In the genomic region with DNA sequence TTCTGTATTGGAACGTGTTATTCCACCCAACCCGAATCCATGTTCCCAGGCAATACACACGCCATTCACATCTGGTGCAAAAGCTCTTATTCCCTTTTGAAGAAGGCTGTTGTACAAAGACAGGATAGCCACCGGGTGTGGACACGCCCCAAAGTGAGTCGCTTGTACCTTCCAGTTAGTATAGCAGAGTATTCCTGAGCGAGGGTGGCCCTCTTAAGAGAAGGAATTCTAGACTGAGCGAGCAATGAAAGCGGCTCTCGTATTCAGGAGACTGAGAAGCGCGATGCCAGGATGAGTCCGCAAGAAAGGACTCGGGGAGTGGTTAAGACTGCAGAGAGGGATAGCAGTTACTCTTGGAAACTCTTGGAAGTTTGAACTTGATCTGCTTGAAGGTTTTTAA, we compare ENCODE assay signal across 8 mouse cellular contexts. TPM values are rescaled to one million over a fixed set of nuclear protein-coding genes. Genes with fewer than 3 reads are reported as not detected.
DNase-seq lines count a peak whose midpoint lies in the region; ATAC-seq and TF ChIP-seq lines count a peak whose summit lies in the region.

No protein-coding gene starts in this region.

- ATAC-seq in heart, embryonic 12.5 days (ENCODE audit: insufficient number of reproducible peaks, low FRiP score), result no peak
- ATAC-seq in midbrain, embryonic 12.5 days (ENCODE audit: low FRiP score, low read depth), result no peak
- no peak for ATAC-seq in granulocyte monocyte progenitor cell, adult 5-6 weeks (replicated peaks; ENCODE audit: poor library complexity, severe bottlenecking)

- no peaks in the 10 kb centered on the region for H3K27me3 ChIP-seq in heart, embryonic 12.5 days (replicated peaks)
- no peaks in the 10 kb centered on the region for H3K27me3 ChIP-seq in midbrain, embryonic 12.5 days

- peaks cover 26% of the 10 kb centered on the region for H3K4me1 ChIP-seq in heart, embryonic 12.5 days (replicated peaks)
- H3K4me1 ChIP-seq in midbrain, embryonic 12.5 days, result peaks cover 28% of the 10 kb centered on the region

- no peaks in the 10 kb centered on the region for H3K9me3 ChIP-seq in heart, embryonic 12.5 days (replicated peaks)
- H3K9me3 ChIP-seq in midbrain, embryonic 12.5 days, result no peaks in the 10 kb centered on the region

- H3K4me3 ChIP-seq in left cerebral cortex, adult 2 months, result peak overlapping the region; percentile 68
- H3K4me3 ChIP-seq in heart, embryonic 12.5 days, result peak overlapping the region; percentile 65
- H3K4me3 ChIP-seq in midbrain, embryonic 12.5 days, result peak overlapping the region; percentile 86

- no peak for TF ChIP-seq CTCF in left cerebral cortex, adult 2 months (IDR thresholded peaks at IDR 0.05)

- H3K27ac ChIP-seq in left cerebral cortex, adult 2 months, result no peak overlapping the region
- H3K27ac ChIP-seq in heart, embryonic 12.5 days (ENCODE audit: poor library complexity, severe bottlenecking), result no peak overlapping the region
- H3K27ac ChIP-seq in midbrain, embryonic 12.5 days (replicated peaks), result no peak overlapping the region

- peaks cover 15% of the 10 kb centered on the region; the same call in 1 of the 2 replicates for H3K36me3 ChIP-seq in heart, embryonic 12.5 days
- no peaks in the 10 kb centered on the region for H3K36me3 ChIP-seq in midbrain, embryonic 12.5 days

- DNase-seq in left cerebral cortex, adult 2 months (ENCODE audit: extremely low spot score in 1 of 2, low spot score in 2 of 2), result no peak
- no peak for DNase-seq in left cerebral cortex, adult 9 months (ENCODE audit: low spot score in 2 of 2)
- peak; percentile 22 to 27 for DNase-seq in cerebellum, postnatal 10 days
- DNase-seq in kidney, postnatal 14 days, result peak; percentile 32
- DNase-seq in left cerebral cortex, postnatal 10 days (ENCODE audit: extremely low spot score in 1 of 2, low spot score in 2 of 2), result no peak

- peak overlapping the region; percentile 97 for H3K4me2 ChIP-seq in heart, embryonic 12.5 days
- H3K4me2 ChIP-seq in midbrain, embryonic 12.5 days (replicated peaks), result peak overlapping the region; percentile 88

- H3K9ac ChIP-seq in heart, embryonic 12.5 days, result peak overlapping the region; percentile 68
- peak overlapping the region; percentile 65 for H3K9ac ChIP-seq in midbrain, embryonic 12.5 days (replicated peaks)

- intact Hi-C loops in left cerebral cortex, adult 2 months (cut with DNase I), result no loop called here
- intact Hi-C loops in left cerebral cortex, postnatal 10 days (cut with DNase I), result loop anchor here (5.0 kb wide), 1 partner anchor 61 kb away; a partner anchor contains a TSS

- WGBS in heart, embryonic 12.5 days, result 7% methylated on average over 14 of the region's 14 CpGs
- 4% methylated on average over 14 of the region's 14 CpGs for WGBS in midbrain, embryonic 12.5 days

RNA-seq across cellular contexts. Expression of a gene that starts 1.3 kb away (rescaled TPM):
- 10 to 100 TPM; 13.3 to 13.4 TPM for total RNA-seq in left cerebral cortex, adult 2 months (2021)
- polyA plus RNA-seq in heart, embryonic 12.5 days (2016; fragmentation: Nextera tagmentation; extraction: Ambion mirVana), result 17.2 and 17.7 TPM in 2 replicates
- 16.6 and 17.1 TPM in 2 replicates for polyA plus RNA-seq in midbrain, embryonic 12.5 days (2016; fragmentation: Nextera tagmentation; extraction: Ambion mirVana)
- total RNA-seq in left cerebral cortex, postnatal 10 days (2021), result 10 to 100 TPM; 10.7 to 10.8 TPM
- 19.9 and 23.6 TPM in 2 replicates for total RNA-seq in granulocyte monocyte progenitor cell, adult 5-6 weeks (2014; fragmentation: Nextera tagmentation)
- total RNA-seq in granulocyte monocyte progenitor cell, adult 5-6 weeks (2017), result 33.4 and 33.6 TPM in 2 replicates

Comparison
In these comparisons a context has a peak if more than half of its experiments do, and no peak if none do; other contexts are left out.
1. DNase-seq: peak in cerebellum, postnatal 10 days (2 of 2) and kidney, postnatal 14 days (single experiment); none in left cerebral cortex, adult 2 months (0 of 2), left cerebral cortex, adult 9 months (0 of 2) and left cerebral cortex, postnatal 10 days (0 of 2).
2. Peak in every context shown above with its lines, with median percentiles within 50 percentile points of each other: H3K4me3 ChIP-seq.